Mouse (Mus musculus): ENCODE data around the gene Fastkd5. TPM values are rescaled to one million over a fixed set of nuclear protein-coding genes. Genes with fewer than 3 reads are reported as not detected.
A peak's percentile ranks its signal among the peaks of the same experiment; 100 is the strongest.

Gene Fastkd5
- 18.8 and 19.7 TPM in 2 replicates for polyA plus RNA-seq (2014; fragmentation: Nextera tagmentation; extraction: Ambion mirVana)

DNA sequence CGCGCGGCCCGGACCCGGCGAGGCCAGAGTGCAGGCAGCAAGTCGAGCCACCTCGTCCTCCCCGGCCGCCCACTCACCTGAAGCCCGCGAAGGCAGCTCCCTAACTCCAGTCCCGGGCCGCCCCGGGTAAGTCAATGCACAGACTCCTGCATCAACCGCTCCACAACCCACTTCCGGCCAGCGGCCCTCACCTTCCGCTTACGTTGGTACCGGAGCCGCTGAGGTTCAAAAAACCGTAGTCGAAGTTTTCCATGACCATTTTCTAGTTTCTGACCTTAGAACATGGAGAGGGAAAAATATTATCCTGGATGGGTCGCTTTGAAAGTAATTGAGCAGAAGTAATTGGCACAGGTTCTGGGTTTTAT lies at the start of gene Fastkd5, which contains the start of gene Ubox5:
Gene Fastkd5 (minus strand): TSS at position 189 of the 365 bp plus-strand sequence.
Gene Ubox5 (minus strand): TSS at position 200 of the 365 bp plus-strand sequence.
- Histone ChIP-seq H3K4me1 (ENCODE audit: control insufficient read depth, insufficient read depth, low read length) (peaks cover 10% of the 10 kb centered on the region; the same call in 1 of the 2 replicates), H3K36me3 (ENCODE audit: control insufficient read depth, insufficient read depth, low read length) (peaks cover 5% of the 10 kb centered on the region), H3K4me3 (ENCODE audit: low read depth, low read length) (peak within 1 kb of the TSS; percentile 94), H3K9me3 (replicated peaks; ENCODE audit: control insufficient read depth, low read length) (no peaks in the 10 kb centered on the region), H3K27ac (ENCODE audit: low read depth, low read length) (peak within 1 kb of the TSS; percentile 62), H3K9ac (ENCODE audit: low read depth, low read length) (peak within 1 kb of the TSS; percentile 88), H3K27me3 (ENCODE audit: control insufficient read depth, insufficient read depth, low read length) (peaks cover 19% of the 10 kb centered on the region), H3K4me2 (peak within 1 kb of the TSS; percentile 76)
- peak; percentile 79; the same call in 1 of the 2 replicates for ATAC-seq (replicated peaks; ENCODE audit: insufficient number of reproducible peaks, low FRiP score, low TSS enrichment)
- under 1% methylated on average over 23 of the region's 25 CpGs for WGBS (ENCODE audit: insufficient replicate concordance)

DNA sequence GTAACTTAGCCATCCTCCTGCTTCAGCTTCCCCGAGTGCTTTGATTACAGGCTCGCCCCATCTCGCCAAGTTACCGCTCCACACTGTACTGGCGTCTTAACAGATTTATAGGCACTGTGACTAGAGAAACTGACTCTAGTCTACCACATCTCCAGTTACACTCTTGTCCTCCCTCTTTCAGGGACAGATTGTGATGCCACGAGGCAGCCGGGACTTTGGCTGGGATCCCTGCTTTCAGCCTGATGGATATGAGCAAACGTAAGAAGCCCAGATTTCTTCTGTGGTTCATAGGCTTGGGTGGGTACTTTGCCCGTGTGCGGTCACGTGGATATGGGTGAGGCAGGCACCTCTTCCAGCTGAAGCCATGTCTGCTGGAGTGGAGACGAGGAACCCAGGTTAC lies 49.3 kb upstream of the Fastkd5 start:
- Histone ChIP-seq H3K27me3 (ENCODE audit: control insufficient read depth, insufficient read depth, low read length) (no peaks in the 10 kb centered on the region), H3K9me3 (replicated peaks; ENCODE audit: control insufficient read depth, low read length) (no peaks in the 10 kb centered on the region), H3K4me2 (no peak overlapping the region), H3K4me1 (ENCODE audit: control insufficient read depth, insufficient read depth, low read length) (no peaks in the 10 kb centered on the region), H3K9ac (ENCODE audit: low read depth, low read length) (no peak overlapping the region), H3K27ac (ENCODE audit: low read depth, low read length) (no peak overlapping the region), H3K36me3 (ENCODE audit: control insufficient read depth, insufficient read depth, low read length) (peaks cover 41% of the 10 kb centered on the region), H3K4me3 (ENCODE audit: low read depth, low read length) (no peak overlapping the region)
- 92% methylated on average over 12 of the region's 12 CpGs for WGBS (ENCODE audit: insufficient replicate concordance)
- ATAC-seq (replicated peaks; ENCODE audit: insufficient number of reproducible peaks, low FRiP score, low TSS enrichment), result no peak

DNA sequence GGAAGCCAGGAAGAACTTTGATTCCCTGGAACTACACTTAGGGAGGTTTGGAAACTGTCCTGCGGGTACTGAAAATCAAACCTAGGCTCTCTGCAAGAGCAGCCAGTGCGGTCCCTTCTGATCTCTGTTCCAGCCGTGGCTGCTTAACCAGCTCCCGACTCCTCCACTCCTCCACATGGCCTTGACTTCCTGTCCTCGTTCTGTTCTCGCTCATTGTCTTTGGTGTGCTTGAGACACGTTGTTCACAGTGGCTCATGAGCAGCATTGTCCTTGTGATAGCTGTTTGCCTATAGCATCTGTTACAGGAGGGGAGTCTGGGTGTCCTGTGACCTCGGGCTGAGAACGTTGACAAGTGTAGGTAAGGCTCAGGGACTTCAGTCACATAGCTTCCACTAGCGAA lies 47.4 kb upstream of the Fastkd5 start:
- Histone ChIP-seq H3K4me2 (no peak overlapping the region), H3K9me3 (replicated peaks; ENCODE audit: control insufficient read depth, low read length) (no peaks in the 10 kb centered on the region), H3K9ac (ENCODE audit: low read depth, low read length) (no peak overlapping the region), H3K27ac (ENCODE audit: low read depth, low read length) (no peak overlapping the region), H3K27me3 (ENCODE audit: control insufficient read depth, insufficient read depth, low read length) (no peaks in the 10 kb centered on the region), H3K4me1 (ENCODE audit: control insufficient read depth, insufficient read depth, low read length) (no peaks in the 10 kb centered on the region), H3K4me3 (ENCODE audit: low read depth, low read length) (no peak overlapping the region), H3K36me3 (ENCODE audit: control insufficient read depth, insufficient read depth, low read length) (peaks cover 49% of the 10 kb centered on the region)
- no peak for ATAC-seq (replicated peaks; ENCODE audit: insufficient number of reproducible peaks, low FRiP score, low TSS enrichment)
- WGBS (ENCODE audit: insufficient replicate concordance), result 82% methylated on average over 10 of the region's 10 CpGs

DNA sequence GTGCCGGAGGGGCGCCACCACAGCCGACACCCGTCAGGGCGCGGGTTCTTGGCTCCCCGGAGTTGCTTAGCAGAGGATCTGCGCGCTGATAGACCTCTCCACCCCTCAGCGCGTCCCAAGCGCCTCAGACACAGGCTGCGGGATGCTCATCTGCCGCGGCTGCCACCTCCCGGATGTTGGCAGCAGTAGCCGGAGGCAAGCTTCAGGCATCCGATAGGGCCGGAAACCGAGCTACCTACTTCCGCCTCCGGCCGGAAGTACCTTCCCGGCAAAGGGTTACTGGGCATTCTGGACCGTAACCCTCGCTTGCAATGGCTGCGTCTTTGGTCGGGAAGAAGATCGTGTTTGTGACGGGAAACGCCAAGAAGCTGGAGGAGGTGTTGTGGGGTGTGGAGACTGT lies 37.7 kb upstream of the Fastkd5 start, which contains the start of gene Itpa:
Gene Itpa (plus strand): TSS at position 52 of the 400 bp plus-strand sequence.
- no peaks in the 10 kb centered on the region for H3K9me3 ChIP-seq (replicated peaks; ENCODE audit: control insufficient read depth, low read length)
- WGBS (ENCODE audit: insufficient replicate concordance), result under 1% methylated on average over 31 of the region's 31 CpGs
- peak within 1 kb of the TSS; percentile 94 for H3K4me2 ChIP-seq
- peak within 1 kb of the TSS; percentile 67 for H3K27ac ChIP-seq (ENCODE audit: low read depth, low read length)
- peak within 1 kb of the TSS; percentile 71 for H3K9ac ChIP-seq (ENCODE audit: low read depth, low read length)
- ATAC-seq (replicated peaks; ENCODE audit: insufficient number of reproducible peaks, low FRiP score, low TSS enrichment), result peak; percentile 56
- H3K4me1 ChIP-seq (ENCODE audit: control insufficient read depth, insufficient read depth, low read length), result peaks cover 15% of the 10 kb centered on the region
- H3K27me3 ChIP-seq (ENCODE audit: control insufficient read depth, insufficient read depth, low read length), result no peaks in the 10 kb centered on the region
- peak within 1 kb of the TSS; percentile 66 for H3K4me3 ChIP-seq (ENCODE audit: low read depth, low read length)
- H3K36me3 ChIP-seq (ENCODE audit: control insufficient read depth, insufficient read depth, low read length), result peaks cover 5% of the 10 kb centered on the region; the same call in 1 of the 2 replicates

DNA sequence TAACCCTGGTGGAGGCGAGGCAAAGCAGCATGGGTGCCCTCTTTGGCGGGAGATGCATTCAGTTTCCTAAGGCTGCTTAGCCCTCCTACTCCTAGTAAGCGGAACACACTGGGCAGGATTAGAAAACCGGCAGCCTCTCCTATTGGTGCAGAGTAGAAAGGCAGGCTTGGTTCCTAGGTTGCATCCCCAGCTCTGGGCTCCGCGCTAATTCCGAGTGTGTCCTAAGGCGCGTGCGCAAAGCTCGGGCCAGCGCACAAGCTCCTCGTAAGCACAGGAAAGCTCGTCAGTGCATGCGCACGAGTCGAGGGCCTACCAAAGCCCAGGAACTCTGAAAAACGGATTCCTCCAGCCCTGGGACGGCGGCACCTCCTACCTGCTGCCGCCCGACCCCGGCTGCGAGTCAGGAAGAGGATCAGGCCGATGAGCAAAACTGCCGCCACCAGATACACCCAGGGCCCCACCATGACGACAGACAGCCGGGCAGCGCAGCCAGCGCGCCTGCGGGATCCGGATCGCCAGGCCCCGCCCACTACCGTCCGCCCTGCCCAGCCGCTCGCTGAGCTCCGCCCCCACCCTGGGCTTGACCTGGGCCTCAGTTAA lies 34.4 kb upstream of the Fastkd5 start, which contains the start of gene Ddrgk1:
Gene Ddrgk1 (minus strand): TSS at position 558 of the 600 bp plus-strand sequence.
- Histone ChIP-seq H3K9ac (ENCODE audit: low read depth, low read length) (peak within 1 kb of the TSS; percentile 87), H3K4me1 (ENCODE audit: control insufficient read depth, insufficient read depth, low read length) (peaks cover 15% of the 10 kb centered on the region), H3K4me3 (ENCODE audit: low read depth, low read length) (peak within 1 kb of the TSS; percentile 52), H3K36me3 (ENCODE audit: control insufficient read depth, insufficient read depth, low read length) (peaks cover 11% of the 10 kb centered on the region; the same call in 1 of the 2 replicates), H3K9me3 (replicated peaks; ENCODE audit: control insufficient read depth, low read length) (no peaks in the 10 kb centered on the region), H3K4me2 (peak within 1 kb of the TSS; percentile 80), H3K27ac (ENCODE audit: low read depth, low read length) (peak within 1 kb of the TSS; percentile 95), H3K27me3 (ENCODE audit: control insufficient read depth, insufficient read depth, low read length) (no peaks in the 10 kb centered on the region)
- ATAC-seq (replicated peaks; ENCODE audit: insufficient number of reproducible peaks, low FRiP score, low TSS enrichment), result peak; percentile 94
- WGBS (ENCODE audit: insufficient replicate concordance), result under 1% methylated on average over 40 of the region's 40 CpGs

DNA sequence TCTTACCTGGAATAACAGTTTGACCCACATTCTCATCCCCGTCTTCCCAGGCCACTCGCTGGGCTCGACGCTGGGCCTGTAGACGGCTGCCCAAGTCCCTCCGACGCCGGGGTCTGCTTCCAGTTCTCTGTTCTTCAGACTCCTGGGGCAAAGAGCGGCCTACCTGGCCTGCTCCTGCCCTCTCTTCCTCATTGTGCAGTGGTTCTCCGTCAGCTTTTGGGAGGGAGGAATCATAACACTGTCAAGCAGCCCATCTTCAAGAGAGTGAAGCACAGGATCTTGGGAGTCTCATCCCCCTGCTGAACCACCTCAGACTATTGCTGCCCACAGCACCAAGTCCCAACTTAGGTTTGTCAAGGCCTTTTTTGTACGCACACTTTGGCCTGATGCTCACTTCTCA lies 33.5 kb upstream of the Fastkd5 start:
- Histone ChIP-seq H3K9ac (ENCODE audit: low read depth, low read length) (peak overlapping the region; percentile 35; the same call in 1 of the 2 replicates), H3K27me3 (ENCODE audit: control insufficient read depth, insufficient read depth, low read length) (no peaks in the 10 kb centered on the region), H3K4me2 (peak overlapping the region; percentile 80), H3K27ac (ENCODE audit: low read depth, low read length) (no peak overlapping the region), H3K4me1 (ENCODE audit: control insufficient read depth, insufficient read depth, low read length) (peaks cover 13% of the 10 kb centered on the region), H3K4me3 (ENCODE audit: low read depth, low read length) (peak overlapping the region; percentile 52), H3K36me3 (ENCODE audit: control insufficient read depth, insufficient read depth, low read length) (peaks cover 11% of the 10 kb centered on the region; the same call in 1 of the 2 replicates), H3K9me3 (replicated peaks; ENCODE audit: control insufficient read depth, low read length) (no peaks in the 10 kb centered on the region)
- ATAC-seq (replicated peaks; ENCODE audit: insufficient number of reproducible peaks, low FRiP score, low TSS enrichment), result no peak
- 86% methylated on average over 11 of the region's 11 CpGs for WGBS (ENCODE audit: insufficient replicate concordance)

DNA sequence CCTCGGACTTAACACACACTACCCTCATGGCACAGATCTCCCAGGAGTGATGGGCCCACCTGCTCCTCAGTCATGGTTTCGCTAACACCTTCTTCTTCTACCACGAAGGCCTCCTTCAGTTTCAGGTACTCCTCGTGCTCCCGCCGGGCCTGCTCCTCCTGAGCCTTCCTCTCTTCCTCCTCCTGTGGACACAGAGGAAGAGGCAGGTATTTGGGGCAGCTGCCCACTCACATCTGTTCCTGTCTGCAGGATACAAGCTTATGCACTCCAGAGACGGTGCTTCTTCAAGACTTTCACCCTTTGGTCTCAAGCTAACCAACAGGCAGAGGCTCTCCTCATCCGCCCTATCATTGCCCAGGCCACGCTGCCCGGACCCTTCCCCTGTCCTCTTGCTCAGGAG lies 28.7 kb upstream of the Fastkd5 start:
- H3K4me2 ChIP-seq, result no peak overlapping the region
- H3K9me3 ChIP-seq (replicated peaks; ENCODE audit: control insufficient read depth, low read length), result no peaks in the 10 kb centered on the region
- H3K27me3 ChIP-seq (ENCODE audit: control insufficient read depth, insufficient read depth, low read length), result no peaks in the 10 kb centered on the region
- no peak overlapping the region for H3K4me3 ChIP-seq (ENCODE audit: low read depth, low read length)
- H3K36me3 ChIP-seq (ENCODE audit: control insufficient read depth, insufficient read depth, low read length), result peaks cover 31% of the 10 kb centered on the region
- H3K9ac ChIP-seq (ENCODE audit: low read depth, low read length), result no peak overlapping the region
- H3K27ac ChIP-seq (ENCODE audit: low read depth, low read length), result no peak overlapping the region
- no peak for ATAC-seq (replicated peaks; ENCODE audit: insufficient number of reproducible peaks, low FRiP score, low TSS enrichment)
- peaks cover 6% of the 10 kb centered on the region for H3K4me1 ChIP-seq (ENCODE audit: control insufficient read depth, insufficient read depth, low read length)
- 94% methylated on average over 10 of the region's 10 CpGs for WGBS (ENCODE audit: insufficient replicate concordance)

DNA sequence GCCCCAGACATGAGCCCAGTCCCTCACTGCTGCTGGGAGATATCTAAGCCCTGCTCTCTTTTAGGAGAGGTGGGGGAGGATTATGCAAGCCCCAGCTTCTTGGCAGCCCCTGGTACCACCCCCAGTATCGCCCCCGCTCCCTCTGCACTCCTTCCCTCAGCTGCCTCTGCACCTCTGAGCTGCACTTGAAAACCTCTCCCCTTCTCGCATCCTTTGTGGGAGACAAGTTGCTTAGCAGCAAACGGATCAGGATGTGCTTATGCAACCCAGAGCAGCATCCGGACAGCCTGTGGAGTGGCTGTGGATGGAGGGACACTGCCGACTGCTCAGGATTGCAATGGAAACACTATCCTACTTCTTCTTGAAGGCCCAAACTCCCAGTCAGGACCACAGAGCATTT lies 27.7 kb upstream of the Fastkd5 start:
- 83% methylated on average over 6 of the region's 6 CpGs for WGBS (ENCODE audit: insufficient replicate concordance)
- no peak overlapping the region for H3K27ac ChIP-seq (ENCODE audit: low read depth, low read length)
- no peak for ATAC-seq (replicated peaks; ENCODE audit: insufficient number of reproducible peaks, low FRiP score, low TSS enrichment)
- H3K27me3 ChIP-seq (ENCODE audit: control insufficient read depth, insufficient read depth, low read length), result no peaks in the 10 kb centered on the region
- H3K4me3 ChIP-seq (ENCODE audit: low read depth, low read length), result no peak overlapping the region
- H3K4me1 ChIP-seq (ENCODE audit: control insufficient read depth, insufficient read depth, low read length), result no peaks in the 10 kb centered on the region
- H3K4me2 ChIP-seq, result no peak overlapping the region
- H3K36me3 ChIP-seq (ENCODE audit: control insufficient read depth, insufficient read depth, low read length), result peaks cover 31% of the 10 kb centered on the region
- H3K9me3 ChIP-seq (replicated peaks; ENCODE audit: control insufficient read depth, low read length), result no peaks in the 10 kb centered on the region
- no peak overlapping the region for H3K9ac ChIP-seq (ENCODE audit: low read depth, low read length)

DNA sequence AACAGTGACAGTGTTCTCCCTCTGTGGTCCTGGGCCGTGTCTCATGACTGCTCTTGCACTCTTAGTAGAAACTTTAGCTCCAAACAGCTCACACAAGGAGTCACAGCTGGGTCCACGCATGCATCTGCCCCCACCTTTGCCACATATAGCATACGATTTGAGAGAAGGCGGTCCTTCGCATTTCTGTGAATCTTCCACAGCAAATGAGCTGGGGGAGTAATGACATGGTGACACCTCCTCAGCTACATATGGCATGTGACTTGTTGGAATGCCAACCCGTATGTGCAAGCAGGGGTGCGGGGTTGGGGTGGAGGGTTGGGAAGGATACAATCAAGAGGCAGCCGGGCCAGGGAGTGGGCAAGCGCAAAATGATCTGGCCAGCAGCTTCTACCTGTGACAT lies 26.7 kb upstream of the Fastkd5 start:
- Histone ChIP-seq H3K9me3 (replicated peaks; ENCODE audit: control insufficient read depth, low read length) (no peaks in the 10 kb centered on the region), H3K9ac (ENCODE audit: low read depth, low read length) (no peak overlapping the region), H3K4me2 (no peak overlapping the region), H3K4me3 (ENCODE audit: low read depth, low read length) (no peak overlapping the region), H3K4me1 (ENCODE audit: control insufficient read depth, insufficient read depth, low read length) (no peaks in the 10 kb centered on the region), H3K27ac (ENCODE audit: low read depth, low read length) (peak overlapping the region; percentile 76), H3K27me3 (ENCODE audit: control insufficient read depth, insufficient read depth, low read length) (no peaks in the 10 kb centered on the region), H3K36me3 (ENCODE audit: control insufficient read depth, insufficient read depth, low read length) (peaks cover 28% of the 10 kb centered on the region)
- 86% methylated on average over 9 of the region's 9 CpGs for WGBS (ENCODE audit: insufficient replicate concordance)
- no peak for ATAC-seq (replicated peaks; ENCODE audit: insufficient number of reproducible peaks, low FRiP score, low TSS enrichment)

Measured in heart, embryonic 11.5 days (tissue).